Mouse (Mus musculus): Measurements from ENCODE around the gene Nfatc2. TPM values are rescaled to one million over a fixed set of nuclear protein-coding genes. Genes with fewer than 3 reads are reported as not detected.

Nfatc2 gene
- polyA plus RNA-seq (2012; ENCODE audit: insufficient read depth, insufficient read length, missing spikeins) = 0.91 and 1.3 TPM in 2 replicates

GRCm38 (mm10) chr2:168601491-168602386 lies at the start of gene Nfatc2:
Gene Nfatc2 (minus strand): TSS chr2:168601657.
- H3K4me1 ChIP-seq (ENCODE audit: control insufficient read depth, insufficient read depth, insufficient read length, low read length) = no peaks in the 10 kb centered on the region; the same call in none of the 2 replicates
- no peak within 1 kb of the TSS for H3K27ac ChIP-seq (replicated peaks; ENCODE audit: low read depth, low read length)
- H3K4me3 ChIP-seq (ENCODE audit: insufficient read depth, low read depth, low read length) = peak within 1 kb of the TSS; percentile 46

DNA sequence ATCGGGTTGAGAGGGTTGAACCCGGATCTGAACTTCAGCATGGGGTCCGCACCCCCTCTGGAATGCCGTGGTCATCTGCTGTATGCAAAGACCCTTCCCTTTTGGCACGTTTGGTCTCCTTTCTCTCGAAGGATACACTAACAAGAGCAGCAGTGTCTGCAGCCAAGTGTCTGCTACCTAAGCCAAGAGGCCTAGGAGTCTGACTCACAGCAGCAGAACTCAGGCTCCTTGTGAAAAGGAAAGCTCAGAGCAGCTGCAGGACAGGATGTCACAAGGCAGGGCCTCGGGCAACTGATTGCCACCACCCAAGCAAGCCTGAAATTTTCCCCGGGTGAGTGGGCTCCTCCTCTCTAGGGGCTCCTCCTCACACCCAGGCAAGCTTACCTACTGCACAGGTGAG lies 46.7 kb upstream of the Nfatc2 start:
- H3K4me1 ChIP-seq (ENCODE audit: control insufficient read depth, insufficient read depth, insufficient read length, low read length) = no peaks in the 10 kb centered on the region
- no peak overlapping the region for H3K4me3 ChIP-seq (ENCODE audit: insufficient read depth, low read depth, low read length)

DNA sequence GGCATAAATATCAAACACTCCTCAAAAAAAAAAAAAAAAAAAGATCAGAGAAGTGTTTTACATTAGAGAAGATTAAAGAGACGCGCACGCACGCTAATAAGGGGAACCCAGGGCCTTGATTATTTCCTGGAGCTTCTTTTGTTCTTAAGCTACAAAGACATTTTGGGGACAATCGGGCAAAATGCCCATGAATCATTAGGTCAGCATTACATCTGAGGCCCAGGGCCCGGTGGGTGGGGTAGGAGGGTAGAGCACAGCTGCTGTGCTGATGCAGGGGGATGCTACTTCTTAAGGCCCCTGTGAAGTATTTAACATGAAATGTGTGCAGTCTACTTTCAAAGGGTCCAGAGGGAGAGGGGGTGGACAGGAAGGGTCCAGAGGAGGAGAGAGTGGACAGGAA lies 43.4 kb upstream of the Nfatc2 start:
- Histone ChIP-seq H3K4me1 (ENCODE audit: control insufficient read depth, insufficient read depth, insufficient read length, low read length) (no peaks in the 10 kb centered on the region), H3K4me3 (ENCODE audit: insufficient read depth, low read depth, low read length) (no peak overlapping the region), H3K27ac (replicated peaks; ENCODE audit: low read depth, low read length) (no peak overlapping the region)

More for the DNA sequence above, 46.7 kb upstream of the Nfatc2 start:
- no peak overlapping the region for H3K27ac ChIP-seq (replicated peaks; ENCODE audit: low read depth, low read length)

DNA sequence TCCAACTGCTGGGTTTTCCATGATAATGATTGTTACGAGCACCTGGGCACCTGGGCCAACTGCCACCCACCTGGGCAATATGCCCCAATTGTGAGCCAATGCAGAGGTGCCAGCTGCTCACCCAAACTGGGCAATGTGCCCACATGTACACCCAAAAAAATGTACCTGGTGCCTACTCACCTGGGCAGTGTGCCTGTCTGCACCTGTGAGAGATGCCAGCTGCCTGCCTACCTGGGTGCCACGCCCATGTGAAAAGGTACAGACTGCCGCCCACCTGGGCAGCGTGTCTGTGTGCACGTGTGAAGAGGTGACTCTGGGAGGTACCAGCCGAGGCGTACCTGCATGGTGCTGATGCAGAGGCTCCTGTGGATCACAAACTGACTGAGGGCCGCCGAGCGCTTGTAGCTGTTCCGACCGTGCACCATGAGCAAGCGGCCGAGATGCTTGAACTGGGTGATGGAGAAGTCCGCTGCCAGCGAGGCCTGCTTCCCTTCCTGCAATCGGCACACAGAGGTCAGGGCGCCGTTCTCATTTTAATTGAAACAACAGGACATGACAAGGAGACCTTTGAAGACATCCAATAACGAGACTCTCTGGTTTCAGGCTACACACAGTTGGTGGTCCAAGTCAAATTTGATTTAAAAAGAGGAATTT lies 42.2 kb upstream of the Nfatc2 start:
- Histone ChIP-seq H3K4me1 (ENCODE audit: control insufficient read depth, insufficient read depth, insufficient read length, low read length) (no peaks in the 10 kb centered on the region), H3K27ac (replicated peaks; ENCODE audit: low read depth, low read length) (no peak overlapping the region), H3K4me3 (ENCODE audit: insufficient read depth, low read depth, low read length) (no peak overlapping the region)

DNA sequence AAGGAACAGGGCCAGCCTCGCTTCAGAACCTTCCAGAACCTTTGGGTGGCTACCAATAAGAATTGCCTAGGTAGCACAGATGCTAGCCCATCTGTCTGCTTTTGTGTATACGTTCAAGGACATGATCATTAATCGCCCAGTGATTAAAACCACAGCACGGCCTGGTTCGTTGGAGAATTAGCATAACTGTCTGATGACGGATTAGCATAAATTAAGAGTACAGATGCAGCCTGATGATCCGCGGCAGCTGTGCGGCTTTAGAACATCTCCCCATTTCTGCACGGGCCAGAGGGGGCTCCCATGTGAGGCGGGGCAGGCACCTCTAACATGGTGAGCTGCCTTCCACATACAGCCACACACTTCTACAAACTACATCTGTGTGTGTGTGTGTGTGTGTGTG lies 40.7 kb upstream of the Nfatc2 start:
- no peak overlapping the region for H3K4me3 ChIP-seq (ENCODE audit: insufficient read depth, low read depth, low read length)
- H3K4me1 ChIP-seq (ENCODE audit: control insufficient read depth, insufficient read depth, insufficient read length, low read length) = no peaks in the 10 kb centered on the region
- no peak overlapping the region for H3K27ac ChIP-seq (replicated peaks; ENCODE audit: low read depth, low read length)

GRCm38 (mm10) chr2:168640460-168640859 lies 39.0 kb upstream of the Nfatc2 start:
- no peak overlapping the region for H3K4me3 ChIP-seq (ENCODE audit: insufficient read depth, low read depth, low read length)

DNA sequence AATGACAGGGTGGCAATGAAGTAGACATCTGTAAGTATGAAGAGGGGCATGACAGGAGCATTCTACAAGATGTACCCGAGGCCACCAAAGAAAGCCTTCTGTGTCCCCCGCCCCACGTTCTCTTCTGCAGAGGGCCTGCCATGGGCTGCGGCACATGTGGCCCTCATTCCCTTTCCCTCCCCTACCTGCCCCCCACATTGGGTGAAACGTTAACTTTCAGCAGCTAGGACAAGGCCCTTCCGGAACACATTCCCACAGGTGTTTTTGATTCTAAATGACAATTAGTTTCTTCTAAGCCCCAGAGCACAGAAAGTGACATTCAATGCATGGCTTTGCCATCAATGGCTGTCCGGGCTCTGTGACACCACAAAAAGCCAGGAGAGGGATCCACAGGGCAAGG lies 33.4 kb upstream of the Nfatc2 start:
- Histone ChIP-seq H3K4me3 (ENCODE audit: insufficient read depth, low read depth, low read length) (no peak overlapping the region), H3K27ac (replicated peaks; ENCODE audit: low read depth, low read length) (no peak overlapping the region), H3K4me1 (ENCODE audit: control insufficient read depth, insufficient read depth, insufficient read length, low read length) (no peaks in the 10 kb centered on the region)

More at GRCm38 (mm10) chr2:168640460-168640859, 39.0 kb upstream of the Nfatc2 start:
- no peaks in the 10 kb centered on the region for H3K4me1 ChIP-seq (ENCODE audit: control insufficient read depth, insufficient read depth, insufficient read length, low read length)
- H3K27ac ChIP-seq (replicated peaks; ENCODE audit: low read depth, low read length) = no peak overlapping the region

DNA sequence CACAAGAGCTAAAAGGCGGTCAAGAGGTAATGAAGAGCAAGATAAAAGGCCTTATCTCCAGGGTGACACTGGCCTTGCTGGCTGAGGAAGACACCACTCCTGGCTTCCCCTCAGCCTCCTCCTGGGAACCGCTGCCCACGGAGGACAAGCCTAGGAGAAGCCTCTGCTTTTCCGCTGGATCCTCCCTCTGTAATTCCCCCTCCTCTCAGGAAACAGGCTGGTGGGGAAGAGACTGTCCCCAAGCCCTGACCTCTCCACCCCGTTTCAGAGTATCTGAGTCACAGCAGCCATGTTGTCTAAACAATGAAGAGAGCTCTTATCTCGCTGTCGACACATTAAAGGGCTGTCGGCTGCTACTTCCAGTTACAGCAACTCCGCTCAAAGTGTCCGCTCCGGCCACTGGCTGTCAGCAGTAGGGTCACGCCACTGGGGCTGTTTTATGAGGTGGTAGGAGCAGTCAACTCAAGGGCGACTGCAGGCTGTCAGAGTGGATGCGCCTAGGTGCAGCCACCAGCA lies 31.9 kb upstream of the Nfatc2 start:
- Histone ChIP-seq H3K4me1 (ENCODE audit: control insufficient read depth, insufficient read depth, insufficient read length, low read length) (no peaks in the 10 kb centered on the region), H3K4me3 (ENCODE audit: insufficient read depth, low read depth, low read length) (no peak overlapping the region), H3K27ac (replicated peaks; ENCODE audit: low read depth, low read length) (no peak overlapping the region)

DNA sequence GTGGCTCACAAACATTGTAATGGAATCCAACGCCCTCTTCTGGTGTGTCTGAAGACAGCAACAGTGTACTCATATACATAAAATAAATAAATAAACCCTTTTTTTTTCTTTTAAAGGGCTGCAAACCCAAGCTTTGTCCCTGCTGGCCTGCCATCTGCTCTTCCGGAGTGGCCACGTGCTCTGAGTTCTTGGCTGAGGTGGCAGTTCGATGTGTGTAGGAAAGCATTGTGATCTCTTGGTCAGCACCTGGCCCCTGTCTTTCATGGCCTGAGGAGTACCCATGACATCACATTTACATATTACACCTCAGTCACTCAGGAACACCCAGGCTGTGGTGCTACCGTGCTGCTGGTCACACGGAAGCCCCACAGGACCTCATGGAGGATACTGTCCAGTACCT lies 31.1 kb upstream of the Nfatc2 start:
- no peak overlapping the region for H3K4me3 ChIP-seq (ENCODE audit: insufficient read depth, low read depth, low read length)
- H3K4me1 ChIP-seq (ENCODE audit: control insufficient read depth, insufficient read depth, insufficient read length, low read length) = no peaks in the 10 kb centered on the region
- H3K27ac ChIP-seq (replicated peaks; ENCODE audit: low read depth, low read length) = no peak overlapping the region

DNA sequence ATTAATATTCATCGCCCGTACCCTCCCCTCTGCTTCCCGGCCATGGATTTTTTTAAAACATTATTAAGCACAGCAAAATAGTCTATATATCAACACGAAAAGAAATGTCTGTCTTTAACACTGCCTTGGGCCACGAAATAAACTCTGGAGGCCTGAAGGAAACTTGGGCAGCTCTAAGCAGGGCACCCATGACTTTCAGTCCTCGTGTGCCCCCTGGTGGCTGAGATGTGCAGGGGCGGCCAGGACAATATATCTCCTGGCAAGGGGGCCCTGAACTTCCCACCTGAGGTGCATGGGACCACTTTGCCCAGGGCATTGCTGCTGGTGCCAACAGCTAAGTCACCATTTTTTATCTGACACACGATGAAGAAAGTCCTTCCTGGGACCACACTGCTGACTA lies 27.3 kb upstream of the Nfatc2 start:
- H3K27ac ChIP-seq (replicated peaks; ENCODE audit: low read depth, low read length) = no peak overlapping the region
- no peak overlapping the region for H3K4me3 ChIP-seq (ENCODE audit: insufficient read depth, low read depth, low read length)
- H3K4me1 ChIP-seq (ENCODE audit: control insufficient read depth, insufficient read depth, insufficient read length, low read length) = no peaks in the 10 kb centered on the region

GRCm38 (mm10) chr2:168627829-168628770 lies 26.6 kb upstream of the Nfatc2 start:
- no peaks in the 10 kb centered on the region for H3K4me1 ChIP-seq (ENCODE audit: control insufficient read depth, insufficient read depth, insufficient read length, low read length)
- H3K4me3 ChIP-seq (ENCODE audit: insufficient read depth, low read depth, low read length) = no peak overlapping the region
- no peak overlapping the region for H3K27ac ChIP-seq (replicated peaks; ENCODE audit: low read depth, low read length)

GRCm38 (mm10) chr2:168626385-168626784 lies 24.9 kb upstream of the Nfatc2 start:
- H3K4me3 ChIP-seq (ENCODE audit: insufficient read depth, low read depth, low read length) = no peak overlapping the region
- no peaks in the 10 kb centered on the region for H3K4me1 ChIP-seq (ENCODE audit: control insufficient read depth, insufficient read depth, insufficient read length, low read length)
- no peak overlapping the region for H3K27ac ChIP-seq (replicated peaks; ENCODE audit: low read depth, low read length)

DNA sequence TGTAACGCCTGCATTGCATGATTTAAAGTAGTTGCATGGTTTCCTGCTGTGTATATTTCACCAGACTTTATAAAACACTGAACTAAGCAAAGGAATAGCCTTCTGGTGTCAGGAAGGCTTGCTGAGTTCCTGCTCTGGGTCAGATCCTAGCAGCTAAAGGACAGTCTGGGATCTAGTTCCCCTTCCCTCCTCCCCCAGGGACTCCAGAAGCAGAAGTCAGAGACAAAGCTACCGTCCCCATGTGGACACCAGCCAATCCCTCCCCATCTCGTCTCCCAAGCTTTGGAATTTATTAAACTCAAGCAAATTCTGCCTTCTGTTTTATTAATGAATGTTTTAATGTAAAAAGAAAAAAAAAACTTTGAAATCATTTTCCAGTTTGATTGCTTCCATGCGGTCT lies 23.6 kb upstream of the Nfatc2 start:
- no peak overlapping the region for H3K4me3 ChIP-seq (ENCODE audit: insufficient read depth, low read depth, low read length)
- no peaks in the 10 kb centered on the region for H3K4me1 ChIP-seq (ENCODE audit: control insufficient read depth, insufficient read depth, insufficient read length, low read length)
- H3K27ac ChIP-seq (replicated peaks; ENCODE audit: low read depth, low read length) = no peak overlapping the region

- Histone ChIP-seq H3K27ac (replicated peaks; ENCODE audit: low read depth, low read length) (no peak overlapping the region), H3K4me3 (ENCODE audit: insufficient read depth, low read depth, low read length) (no peak overlapping the region), H3K4me1 (ENCODE audit: control insufficient read depth, insufficient read depth, insufficient read length, low read length) (no peaks in the 10 kb centered on the region)
These were observed 19.8 kb upstream of the Nfatc2 start for GRCm38 (mm10) chr2:168621111-168621802.

Data from brown adipose tissue, adult 24 weeks (tissue).